Mouse (Mus musculus): ENCODE measurements around the gene Vax2.

Gene Vax2

GRCm38 (mm10) chr6:83762880-83763431, 51.9 kb downstream of the Vax2 start:
- no peak for DNase-seq (ENCODE audit: low spot score)

- DNase-seq (ENCODE audit: low spot score) = no peak
These were observed 55.9 kb downstream of the Vax2 start for GRCm38 (mm10) chr6:83766982-83767381.

- no peak for DNase-seq (ENCODE audit: low spot score)
These were observed 57.4 kb downstream of the Vax2 start for GRCm38 (mm10) chr6:83768485-83768884.

GRCm38 (mm10) chr6:83774126-83774525, 63.1 kb downstream of the Vax2 start:
- no peak for DNase-seq (ENCODE audit: low spot score)

- DNase-seq (ENCODE audit: low spot score) = no peak
These were observed 63.9 kb downstream of the Vax2 start for GRCm38 (mm10) chr6:83774781-83775563.

GRCm38 (mm10) chr6:83775638-83776293, 64.7 kb downstream of the Vax2 start, which contains the start of gene Tex261:
Gene Tex261 (minus strand): TSS chr6:83775813.
- peak; percentile 65 for DNase-seq (ENCODE audit: low spot score)

GRCm38 (mm10) chr6:83778306-83778705, 67.2 kb downstream of the Vax2 start:
- no peak for DNase-seq (ENCODE audit: low spot score)

- no peak for DNase-seq (ENCODE audit: low spot score)
These were observed 68.0 kb downstream of the Vax2 start for GRCm38 (mm10) chr6:83779026-83779425.

GRCm38 (mm10) chr6:83786426-83786825, 75.4 kb downstream of the Vax2 start:
- no peak for DNase-seq (ENCODE audit: low spot score)
